Mouse (Mus musculus): ENCODE data around the gene Cdkn1c.

- no peak for TF ChIP-seq POLR2A (IDR thresholded peaks at IDR 0.05; ENCODE audit: control insufficient read depth, extremely low read depth, insufficient read depth, low read length, poor library complexity)
- TF ChIP-seq CTCF (IDR thresholded peaks at IDR 0.05; ENCODE audit: borderline replicate concordance, control insufficient read depth, extremely low read depth, insufficient read depth, low read length, poor library complexity) = no peak
These were observed 532 bp upstream of the Cdkn1c start for GRCm38 (mm10) chr7:143461294-143461870.
